Mouse (Mus musculus) heart, embryonic 12.5 days (tissue): ENCODE measurements around the gene Olfr203. TPM values are rescaled to one million over a fixed set of nuclear protein-coding genes. Genes with fewer than 3 reads are reported as not detected.
"Not testable (repeated sequence)": the region's sequence is repeated elsewhere in the genome, so short reads cannot be mapped to it uniquely, and the experiment has no call there.

Experiments used
- ATAC-seq: fragments of 200-750 bp; cut with Nextera tagmentation; 2 replicates; pipeline ENCODE4 v1.8.0; 2017; ENCODE audit warnings: moderate TSS enrichment, moderate library complexity; ENCODE audit not compliant: insufficient number of reproducible peaks, low FRiP score
- H3K27ac ChIP-seq: fragments of 300-500 bp; sonication (generic); 2 replicates; pipeline ENCODE4 v1.5.1; 2016; ENCODE audit warnings: mild to moderate bottlenecking, moderate library complexity; ENCODE audit not compliant: poor library complexity, severe bottlenecking
- H3K27me3 ChIP-seq: fragments of 300-500 bp; sonication (generic); replicated peaks from 2 replicates; pipeline ENCODE4 v1.6.1; 2016; ENCODE audit warnings: mild to moderate bottlenecking, moderate library complexity
- H3K36me3 ChIP-seq: fragments of 300-500 bp; sonication (generic); 2 replicates; pipeline ENCODE4 v1.6.1; 2016; ENCODE audit warnings: mild to moderate bottlenecking, moderate library complexity
- H3K4me1 ChIP-seq: fragments of 300-500 bp; sonication (generic); replicated peaks from 2 replicates; pipeline ENCODE4 v1.6.1; 2016; ENCODE audit warnings: mild to moderate bottlenecking
- H3K4me2 ChIP-seq: fragments of 300-500 bp; sonication (generic); 2 replicates; pipeline ENCODE4 v1.6.1; 2016; ENCODE audit warnings: mild to moderate bottlenecking, moderate library complexity
- H3K4me3 ChIP-seq: fragments of 300-500 bp; sonication (generic); 2 replicates; pipeline ENCODE4 v1.5.1; 2016; ENCODE audit warnings: mild to moderate bottlenecking
- H3K9ac ChIP-seq: fragments of 300-500 bp; sonication (generic); 2 replicates; pipeline ENCODE4 v1.6.1; 2016; ENCODE audit warnings: mild to moderate bottlenecking, moderate library complexity
- H3K9me3 ChIP-seq: fragments of 300-500 bp; sonication (generic); replicated peaks from 2 replicates; pipeline ENCODE4 v1.6.1; 2016; ENCODE audit warnings: mild to moderate bottlenecking, moderate library complexity
- WGBS: fragments of 180-500 bp; shearing (Covaris S2); methylation state at CpG from one replicate; pipeline ENCODE4 v1.1.7; 2016; 5-methylcytosine and 5-hydroxymethylcytosine counted together
- polyA plus RNA-seq: library from polyadenylated mRNA; unstranded; fragments of >200 nt; fragmentation: Nextera tagmentation; extraction: Ambion mirVana; gene quantifications from 2 replicates; pipeline ENCODE4 v1.2.1, GENCODE M21; 2016

The Olfr203 gene
- polyA plus RNA-seq = not detected in 2 replicates

- Histone ChIP-seq H3K4me1 (no peaks in the 10 kb centered on the region), H3K9ac (no peak within 1 kb of the TSS), H3K9me3 (no peaks in the 10 kb centered on the region), H3K4me2 (no peak within 1 kb of the TSS), H3K27me3 (no peaks in the 10 kb centered on the region), H3K4me3 (no peak within 1 kb of the TSS), H3K36me3 (no peaks in the 10 kb centered on the region), H3K27ac (no peak within 1 kb of the TSS)
- WGBS = 76% methylated on average over 2 of the region's 2 CpGs
- no peak for ATAC-seq
Observed at GRCm38 (mm10) chr16:59298581-59298980, at the start of gene Olfr203. Olfr203 (plus strand) TSS chr16:59298881.

DNA sequence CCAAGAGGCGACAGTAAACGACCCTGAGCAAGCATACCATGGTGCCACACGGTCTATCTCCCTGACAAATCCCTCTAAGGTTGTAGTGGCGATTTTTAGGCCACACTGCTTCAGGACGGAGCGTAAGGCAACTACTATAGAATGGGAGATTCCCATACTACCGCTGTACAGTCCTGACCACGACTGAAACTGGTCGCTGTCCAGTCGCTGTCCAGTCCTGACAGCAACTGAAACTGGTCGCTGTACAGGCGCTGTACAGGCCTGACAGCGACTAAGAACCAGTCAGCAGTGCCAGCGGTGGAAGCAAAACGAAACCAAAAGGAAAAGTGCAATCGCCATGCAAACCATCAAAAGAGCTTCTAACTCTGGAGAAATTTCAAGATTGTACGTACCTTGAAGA lies 49.0 kb upstream of the Olfr203 start:
- no peak overlapping the region for H3K27ac ChIP-seq
- no peak overlapping the region for H3K4me3 ChIP-seq
- no peaks in the 10 kb centered on the region for H3K4me1 ChIP-seq
- H3K9me3 ChIP-seq = peaks cover 8% of the 10 kb centered on the region
- no peaks in the 10 kb centered on the region for H3K27me3 ChIP-seq
- ATAC-seq = no peak
- WGBS = 78% methylated on average over 17 of the region's 17 CpGs
- no peak overlapping the region for H3K4me2 ChIP-seq
- H3K36me3 ChIP-seq = no peaks in the 10 kb centered on the region
- H3K9ac ChIP-seq = no peak overlapping the region

GRCm38 (mm10) chr16:59269097-59269496 lies 29.6 kb upstream of the Olfr203 start:
- H3K27ac ChIP-seq, H3K4me3 ChIP-seq, H3K36me3 ChIP-seq, H3K27me3 ChIP-seq, H3K4me1 ChIP-seq, H3K4me2 ChIP-seq, ATAC-seq, H3K9ac ChIP-seq, H3K9me3 ChIP-seq: not testable (repeated sequence)
- WGBS = 67% methylated on average over 4 of the region's 4 CpGs

DNA sequence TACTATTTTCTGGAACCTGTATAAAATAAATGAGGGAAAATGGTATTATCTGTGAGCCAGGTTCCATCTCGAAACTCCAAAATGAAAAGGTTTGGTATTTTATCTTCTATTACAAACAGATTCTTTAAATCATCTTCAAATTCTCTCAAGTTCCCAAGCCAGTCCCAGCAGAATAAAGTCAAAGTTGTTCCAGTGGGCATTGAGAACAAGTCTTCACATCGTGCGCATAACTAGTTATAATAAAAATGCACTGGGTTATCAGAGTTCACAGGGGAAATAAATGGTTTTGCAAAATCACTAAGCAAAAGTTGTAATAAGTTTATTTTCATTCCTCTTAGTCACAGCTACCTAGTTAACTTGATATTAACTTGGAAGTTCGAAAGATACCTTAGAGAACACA lies 26.1 kb upstream of the Olfr203 start, which contains the start of gene Olfr201:
Olfr201 (minus strand) TSS at position 101 of the 400 bp plus-strand sequence.
- not testable (repeated sequence) for ATAC-seq, H3K4me1 ChIP-seq, H3K4me3 ChIP-seq, H3K4me2 ChIP-seq, H3K9ac ChIP-seq, H3K27ac ChIP-seq, H3K36me3 ChIP-seq, H3K9me3 ChIP-seq, H3K27me3 ChIP-seq
- whole genome bisulfite sequencing = 80% methylated on average over 4 of the region's 4 CpGs

- Histone ChIP-seq H3K4me1 (no peaks in the 10 kb centered on the region), H3K4me2 (no peak overlapping the region), H3K27ac (no peak overlapping the region), H3K9ac (no peak overlapping the region), H3K9me3 (no peaks in the 10 kb centered on the region), H3K27me3 (no peaks in the 10 kb centered on the region), H3K4me3 (no peak overlapping the region), H3K36me3 (no peaks in the 10 kb centered on the region)
- no peak for ATAC-seq
- 42% methylated on average over 3 of the region's 3 CpGs for WGBS
Observed at GRCm38 (mm10) chr16:59280542-59280941, 18.1 kb upstream of the Olfr203 start.

DNA sequence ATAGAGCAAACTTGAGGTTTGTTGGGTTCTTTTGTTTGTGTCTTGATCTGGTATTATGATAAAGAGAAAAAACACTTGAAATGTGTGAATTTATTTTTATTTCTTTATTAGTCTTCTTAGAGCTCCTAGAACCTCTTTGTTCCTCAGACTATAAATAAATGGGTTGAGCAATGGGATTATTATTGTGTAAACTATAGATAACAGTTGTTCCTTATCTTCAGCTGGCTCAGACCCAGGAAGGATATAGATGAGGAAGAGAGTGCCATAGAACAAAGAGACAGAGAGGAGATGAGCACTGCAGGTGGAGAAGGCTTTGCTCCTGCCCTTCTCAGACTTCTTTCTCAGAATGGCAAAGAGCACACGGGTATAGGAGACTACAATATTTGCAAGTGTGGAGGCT lies 15.2 kb upstream of the Olfr203 start:
- 71% methylated on average over 1 of the region's 1 CpGs for WGBS
- Histone ChIP-seq H3K9ac (no peak overlapping the region), H3K4me1 (no peaks in the 10 kb centered on the region), H3K36me3 (no peaks in the 10 kb centered on the region), H3K4me3 (no peak overlapping the region), H3K4me2 (no peak overlapping the region), H3K27me3 (no peaks in the 10 kb centered on the region), H3K27ac (no peak overlapping the region), H3K9me3 (no peaks in the 10 kb centered on the region)
- ATAC-seq = no peak

DNA sequence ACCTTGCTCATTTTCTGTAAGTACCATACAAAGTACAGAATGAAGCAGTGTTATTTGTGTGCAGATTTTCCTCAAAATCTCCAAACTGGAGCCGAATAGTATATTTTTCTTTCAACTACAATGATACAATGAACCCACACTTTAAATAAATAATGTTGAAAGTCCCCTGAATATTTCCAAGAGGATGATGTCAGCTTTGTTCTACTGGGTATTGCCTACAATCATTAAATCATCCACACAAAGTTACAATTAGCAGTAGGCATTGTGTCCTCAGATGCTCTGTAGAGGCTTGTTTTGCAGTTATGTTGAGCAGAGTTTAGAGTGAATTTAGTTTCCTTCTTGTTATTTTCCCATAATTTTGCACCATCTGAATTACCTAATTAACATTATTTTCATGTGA lies 12.0 kb upstream of the Olfr203 start, which contains the start of gene Olfr202:
Olfr202 (minus strand) TSS at position 101 of the 400 bp plus-strand sequence.
- no peak within 1 kb of the TSS for H3K27ac ChIP-seq
- no peaks in the 10 kb centered on the region for H3K27me3 ChIP-seq
- 81% methylated on average over 1 of the region's 1 CpGs for WGBS
- H3K4me3 ChIP-seq = no peak within 1 kb of the TSS
- H3K4me2 ChIP-seq = no peak within 1 kb of the TSS
- H3K9me3 ChIP-seq = no peaks in the 10 kb centered on the region
- H3K36me3 ChIP-seq = no peaks in the 10 kb centered on the region
- H3K4me1 ChIP-seq = no peaks in the 10 kb centered on the region
- no peak for ATAC-seq
- H3K9ac ChIP-seq = no peak within 1 kb of the TSS

DNA sequence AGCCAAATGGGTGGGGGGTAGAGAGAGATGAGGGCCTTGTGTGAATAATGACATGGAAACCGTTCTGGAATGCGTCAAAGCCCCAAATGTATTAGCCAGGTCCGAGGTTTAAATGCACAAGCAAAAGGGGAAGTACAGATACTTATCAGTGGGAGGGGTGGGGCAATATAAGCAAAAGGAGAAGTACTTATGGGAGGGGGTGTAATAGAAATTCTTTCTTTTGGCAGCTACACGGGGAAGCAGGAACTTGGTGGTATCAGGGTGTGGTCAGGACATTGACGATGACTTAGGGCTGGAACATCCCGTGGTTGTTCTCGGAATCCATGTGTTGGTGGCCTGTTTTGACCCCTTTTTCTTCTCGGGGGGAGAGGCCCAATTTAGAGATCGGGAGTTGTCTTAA lies 11.1 kb upstream of the Olfr203 start:
- not testable (repeated sequence) for ATAC-seq, H3K9me3 ChIP-seq, H3K27ac ChIP-seq, H3K36me3 ChIP-seq, H3K4me1 ChIP-seq, H3K4me3 ChIP-seq, H3K9ac ChIP-seq, H3K4me2 ChIP-seq, H3K27me3 ChIP-seq
- WGBS = 77% methylated on average over 9 of the region's 9 CpGs

DNA sequence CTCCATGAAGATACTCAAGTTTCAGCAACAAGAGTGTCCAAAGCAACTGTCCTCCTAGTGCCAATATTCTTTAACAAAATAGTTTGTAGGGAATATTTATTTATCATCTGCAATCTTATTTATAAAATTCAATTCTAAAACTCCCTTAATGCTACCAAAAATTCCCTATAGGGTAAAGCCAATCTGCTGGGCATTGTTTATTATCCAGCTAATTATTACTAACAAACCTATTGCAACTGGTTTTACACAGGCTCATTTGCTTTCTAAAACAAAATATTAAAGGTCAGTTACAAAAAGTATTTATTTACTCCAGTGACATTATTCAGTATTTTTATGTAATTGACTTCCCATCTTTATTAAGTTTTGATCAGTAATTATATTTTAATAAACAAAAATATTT lies 19.5 kb downstream of the Olfr203 start, which contains the start of gene Olfr204:
Olfr204 (minus strand) TSS at position 101 of the 400 bp plus-strand sequence.
- no peak for ATAC-seq
- no peaks in the 10 kb centered on the region for H3K27me3 ChIP-seq
- H3K4me2 ChIP-seq = no peak within 1 kb of the TSS
- H3K36me3 ChIP-seq = no peaks in the 10 kb centered on the region
- H3K27ac ChIP-seq = no peak within 1 kb of the TSS
- no peaks in the 10 kb centered on the region for H3K9me3 ChIP-seq
- no peaks in the 10 kb centered on the region for H3K4me1 ChIP-seq
- H3K9ac ChIP-seq = no peak within 1 kb of the TSS
- no peak within 1 kb of the TSS for H3K4me3 ChIP-seq

DNA sequence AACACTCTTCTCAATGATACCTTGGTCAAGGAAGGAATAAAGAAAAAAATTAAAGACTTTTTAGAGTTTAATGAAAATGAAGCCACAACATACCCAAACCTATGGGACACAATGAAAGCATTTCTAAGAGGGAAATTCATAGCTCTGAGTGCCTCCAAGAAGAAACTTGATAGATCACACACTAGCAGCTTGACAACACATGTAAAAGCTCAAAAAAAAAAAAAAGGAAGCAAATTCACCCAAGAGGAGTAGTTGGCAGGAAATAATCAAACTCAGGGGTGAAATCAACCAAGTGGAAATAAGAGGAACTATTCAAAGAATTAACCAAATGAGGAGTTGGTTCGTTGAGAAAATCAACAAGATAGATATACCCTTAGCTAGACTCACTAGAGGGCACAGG lies 24.6 kb downstream of the Olfr203 start:
- 54% methylated on average over 1 of the region's 1 CpGs for WGBS
- not testable (repeated sequence) for H3K27ac ChIP-seq, H3K27me3 ChIP-seq, ATAC-seq, H3K9me3 ChIP-seq, H3K36me3 ChIP-seq, H3K4me2 ChIP-seq, H3K4me1 ChIP-seq, H3K9ac ChIP-seq, H3K4me3 ChIP-seq

- peaks cover 5% of the 10 kb centered on the region for H3K9me3 ChIP-seq
- no peak within 1 kb of the TSS for H3K4me3 ChIP-seq
- no peaks in the 10 kb centered on the region for H3K27me3 ChIP-seq
- H3K9ac ChIP-seq = no peak within 1 kb of the TSS
- no peaks in the 10 kb centered on the region for H3K36me3 ChIP-seq
- no peak within 1 kb of the TSS for H3K4me2 ChIP-seq
- ATAC-seq = no peak
- H3K27ac ChIP-seq = no peak within 1 kb of the TSS
- no peaks in the 10 kb centered on the region for H3K4me1 ChIP-seq
Observed at GRCm38 (mm10) chr16:59331038-59331437, 32.4 kb downstream of the Olfr203 start, which contains the start of gene Olfr205. Olfr205 (minus strand) TSS chr16:59331138.

- WGBS = 70% methylated on average over 1 of the region's 1 CpGs
- no peak for ATAC-seq
- H3K9me3 ChIP-seq = no peaks in the 10 kb centered on the region
- no peaks in the 10 kb centered on the region for H3K27me3 ChIP-seq
- H3K4me1 ChIP-seq = no peaks in the 10 kb centered on the region
- H3K4me3 ChIP-seq = no peak within 1 kb of the TSS
- H3K9ac ChIP-seq = no peak within 1 kb of the TSS
- no peaks in the 10 kb centered on the region for H3K36me3 ChIP-seq
- no peak within 1 kb of the TSS for H3K4me2 ChIP-seq
- no peak within 1 kb of the TSS for H3K27ac ChIP-seq
Observed at GRCm38 (mm10) chr16:59349146-59349545, 50.5 kb downstream of the Olfr203 start, which contains the start of gene Olfr206. Olfr206 (minus strand) TSS chr16:59349246.
